Mouse (Mus musculus): Measurements from ENCODE around the gene Scand1.
A peak's percentile ranks its signal among the peaks of the same experiment; 100 is the strongest.

Gene Scand1

DNA sequence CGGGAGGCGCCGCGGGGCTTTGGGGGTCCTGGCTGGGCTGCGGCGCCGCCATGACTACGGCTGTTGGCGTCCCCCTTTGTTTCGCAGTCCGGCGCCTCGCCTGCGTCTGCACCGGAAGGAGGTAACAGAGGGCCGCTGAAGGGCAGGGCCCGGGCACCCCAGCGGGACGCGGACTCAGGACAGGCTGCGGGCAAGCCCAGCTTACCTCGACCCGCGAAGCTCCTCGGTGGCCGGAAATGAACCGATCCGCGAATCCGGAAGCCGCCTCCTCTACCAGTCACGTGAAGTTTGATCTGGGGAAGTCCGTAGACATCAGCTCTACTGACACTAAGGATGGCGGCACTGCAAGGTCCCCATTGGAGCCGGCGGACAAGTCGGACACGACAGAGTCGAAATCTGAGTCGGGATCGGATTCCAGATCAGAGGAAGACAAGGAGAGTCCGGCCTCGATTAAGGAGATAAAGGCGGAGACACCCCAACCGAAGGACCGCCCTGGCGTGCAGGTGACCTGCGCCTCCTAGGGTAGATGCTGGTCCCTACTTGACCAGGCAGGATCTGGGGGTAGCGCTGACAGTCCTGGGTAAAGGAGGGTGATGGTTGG is at the start of gene Scand1, which contains the start of gene Cnbd2:
Scand1 (minus strand) TSS at position 408 of the 601 bp plus-strand sequence.
Cnbd2 (plus strand) TSS at position 3 of the 601 bp plus-strand sequence.
- peak; percentile 87 to 88 for DNase-seq

DNA sequence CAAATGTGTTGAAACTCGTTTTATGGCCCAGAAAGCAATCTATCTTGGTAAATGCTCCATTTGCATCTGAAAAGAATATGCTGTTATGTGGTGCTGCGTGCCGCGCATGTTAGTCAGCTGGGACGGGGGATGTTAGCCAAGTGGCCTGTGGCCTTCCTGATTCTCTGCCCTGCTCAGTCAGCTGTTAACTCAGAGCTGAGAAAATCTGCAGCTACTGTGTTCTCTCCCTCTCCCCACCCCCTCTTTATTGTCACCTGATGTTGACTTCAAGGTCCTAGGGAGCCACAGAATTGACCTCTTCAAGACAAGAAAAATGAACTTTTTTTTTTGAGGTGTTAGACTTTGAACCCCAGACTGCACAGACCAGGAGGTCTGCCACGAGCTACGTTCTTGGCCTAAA is 43.5 kb upstream of the Scand1 start:
- DNase-seq, result peak; percentile 80 to 81

DNA sequence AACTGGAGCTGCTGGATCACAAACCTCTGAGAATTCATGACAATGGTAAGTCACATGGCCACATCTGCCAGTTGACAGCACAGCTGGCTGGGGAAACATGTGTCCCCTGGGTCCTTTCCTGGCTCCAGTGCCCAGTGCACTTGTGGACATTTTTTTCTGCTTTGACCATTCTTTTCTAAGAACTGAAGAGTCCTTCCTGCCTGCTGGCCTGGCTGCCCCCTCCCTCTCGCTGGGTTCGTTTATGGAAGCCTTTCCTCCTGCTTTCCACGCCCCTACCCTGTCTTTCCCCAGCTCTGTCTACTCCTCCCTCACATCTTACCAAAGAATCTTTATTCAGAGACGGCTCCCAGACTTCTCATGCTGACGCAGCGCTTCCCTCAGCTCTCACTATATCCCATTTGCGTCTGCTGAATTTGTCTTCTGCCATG is 40.8 kb upstream of the Scand1 start:
- DNase-seq, result no peak

DNA sequence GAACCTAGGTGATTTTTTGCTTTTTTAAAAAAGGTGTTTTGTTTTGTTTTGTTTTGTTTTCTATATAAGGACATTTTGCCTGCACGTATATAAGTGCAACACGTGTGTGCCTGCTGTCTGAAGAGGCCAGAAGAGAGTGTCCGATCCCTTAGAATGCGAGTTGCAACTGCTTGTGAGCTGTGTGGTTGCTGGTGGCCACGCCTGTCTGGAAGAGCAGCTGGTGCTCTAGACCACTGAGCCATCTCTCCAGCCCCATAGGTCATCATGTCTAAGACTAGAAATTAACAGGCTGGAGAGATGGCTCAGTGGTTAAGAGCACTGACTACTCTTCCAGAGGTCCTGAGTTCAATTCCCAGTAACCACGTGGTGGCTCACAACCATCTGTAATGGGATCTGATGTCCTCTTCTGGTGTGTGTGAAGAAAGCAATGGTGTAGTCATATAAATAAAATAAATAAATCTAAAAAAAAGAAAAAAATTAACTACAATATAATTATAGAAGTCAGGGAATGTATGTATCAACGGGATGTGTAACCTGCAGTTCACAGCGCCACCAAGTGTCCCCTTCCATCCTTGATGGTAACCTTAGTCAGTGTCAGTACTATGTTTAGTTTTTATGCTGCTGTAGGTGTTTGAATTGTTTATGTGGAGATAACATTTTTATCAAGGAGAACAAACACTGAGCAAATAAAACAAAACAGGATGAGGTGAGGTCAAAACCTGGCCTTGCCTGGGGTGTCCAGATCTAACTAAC is 40.1 kb upstream of the Scand1 start:
- no peak for DNase-seq

DNA sequence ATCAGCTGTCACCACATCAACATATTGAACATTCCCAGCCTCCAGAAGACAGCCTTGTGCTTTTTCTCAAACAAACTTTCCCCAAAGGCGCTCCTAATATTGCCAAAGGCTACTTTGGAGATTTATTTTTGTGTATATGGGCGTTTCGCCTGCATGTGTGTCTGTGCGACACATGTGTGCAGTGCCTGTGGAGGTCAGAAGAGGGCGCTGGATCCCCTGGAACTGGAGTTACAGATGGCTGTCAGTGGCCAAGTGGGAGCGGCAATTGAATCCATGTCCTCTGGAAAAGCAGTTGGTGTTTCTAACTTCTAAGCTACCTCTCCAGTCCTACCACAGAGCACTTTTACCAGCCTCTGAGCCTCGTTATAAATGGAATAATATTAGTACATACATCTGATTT is 38.7 kb upstream of the Scand1 start:
- peak; percentile 17 to 56 for DNase-seq

DNA sequence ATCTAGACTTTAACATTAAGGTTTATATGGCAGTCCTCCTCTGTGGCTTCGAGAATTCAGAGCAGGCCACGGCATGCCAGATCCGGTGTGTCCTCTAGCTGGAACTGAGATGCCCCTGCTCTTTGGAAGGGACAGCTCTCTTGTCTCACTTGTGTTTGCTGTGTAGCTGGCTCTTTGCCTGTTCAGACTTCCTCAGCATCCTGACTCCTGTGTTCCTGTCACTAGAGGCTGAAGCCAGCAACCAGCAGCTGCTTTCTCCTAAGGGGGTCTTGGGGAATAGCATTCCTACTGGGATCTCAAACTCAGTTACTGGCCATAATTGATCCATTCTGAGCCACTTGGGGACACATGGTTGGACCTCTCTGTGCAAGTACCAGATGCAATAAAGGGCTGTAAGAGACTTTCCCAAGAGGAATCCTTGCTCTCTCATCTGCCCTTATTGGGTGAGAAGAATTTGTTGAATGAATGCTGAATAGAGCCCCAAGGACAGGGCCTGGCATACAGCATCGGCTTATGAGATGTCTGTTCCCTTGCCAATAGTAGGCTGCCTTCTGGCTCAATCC is 36.9 kb upstream of the Scand1 start:
- DNase-seq, result peak; percentile 28 to 44

DNA sequence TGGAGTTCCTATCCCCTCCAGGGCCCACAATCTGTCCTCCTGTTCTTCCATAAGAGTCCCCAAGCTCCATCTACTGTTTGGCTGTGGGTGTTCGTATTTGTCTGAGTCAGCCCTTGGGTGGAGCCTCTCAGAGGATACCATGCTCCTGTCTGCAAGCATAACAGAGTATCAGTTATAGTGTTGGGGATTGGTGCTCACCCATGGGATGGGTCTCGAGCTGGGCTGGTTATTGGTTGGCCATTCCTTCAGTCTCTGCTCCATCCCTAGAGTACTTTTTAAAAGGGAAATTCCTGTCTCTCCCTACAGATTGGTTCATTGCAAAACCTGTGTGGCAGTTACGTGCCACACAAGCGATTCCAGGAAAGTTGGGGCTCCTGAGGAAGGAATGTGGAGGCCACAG is 36.3 kb upstream of the Scand1 start:
- DNase-seq, result no peak

DNA sequence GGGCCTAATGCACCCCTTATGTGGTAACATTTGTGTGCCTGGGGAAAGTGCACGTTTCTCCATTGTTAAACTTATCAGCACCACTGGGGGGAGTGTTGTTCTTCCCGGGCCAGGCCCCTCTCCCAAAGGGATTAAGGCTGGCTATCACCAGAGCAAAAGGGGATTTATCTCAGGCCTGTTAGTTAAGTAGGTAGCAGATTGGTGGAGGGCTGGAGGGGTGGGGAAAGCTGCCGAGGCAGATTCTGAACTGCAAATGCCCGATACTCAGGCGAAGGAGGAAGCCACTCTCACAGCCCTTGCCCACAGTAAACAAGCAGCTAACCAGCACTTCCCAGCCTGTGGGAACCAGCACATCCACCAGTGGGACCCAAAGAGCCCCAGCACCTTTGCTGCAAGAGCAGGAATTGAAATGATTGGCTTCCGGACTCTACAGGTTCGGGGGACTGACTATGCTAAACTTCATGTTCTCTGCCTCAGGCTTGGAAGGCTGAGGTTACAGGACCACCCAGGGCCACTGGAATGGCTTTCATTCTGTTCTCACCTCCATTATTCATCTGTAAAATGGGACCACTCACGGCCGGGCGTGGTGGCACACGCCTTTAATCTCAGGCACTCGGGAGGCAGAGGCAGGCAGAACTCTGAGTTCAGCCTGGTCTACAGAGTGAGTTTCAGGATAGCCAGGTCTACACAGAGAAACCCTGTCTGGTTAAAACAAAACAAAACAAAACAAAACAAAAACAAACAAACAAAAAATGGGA is 32.5 kb upstream of the Scand1 start:
- peak; percentile 70 to 72 for DNase-seq

DNA sequence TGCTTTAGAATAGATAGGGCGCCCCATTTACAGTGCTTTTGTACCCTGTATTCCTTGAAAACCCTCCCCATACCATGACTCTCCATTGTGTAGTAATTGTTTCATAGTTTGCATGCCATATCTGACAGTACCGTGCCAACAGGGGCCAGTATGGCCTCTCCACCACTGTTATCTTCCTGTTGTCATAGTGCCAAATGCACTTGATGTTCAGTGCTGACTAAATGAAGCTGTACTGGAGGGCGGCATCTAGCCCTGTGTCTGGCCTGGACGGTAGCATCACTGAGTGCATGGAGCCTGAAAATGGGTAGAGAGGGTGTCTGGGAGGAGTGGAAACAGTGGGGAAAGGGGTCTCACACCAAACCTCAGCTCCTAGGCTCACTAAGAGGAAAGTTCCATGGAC is 27.6 kb upstream of the Scand1 start:
- no peak for DNase-seq

DNA sequence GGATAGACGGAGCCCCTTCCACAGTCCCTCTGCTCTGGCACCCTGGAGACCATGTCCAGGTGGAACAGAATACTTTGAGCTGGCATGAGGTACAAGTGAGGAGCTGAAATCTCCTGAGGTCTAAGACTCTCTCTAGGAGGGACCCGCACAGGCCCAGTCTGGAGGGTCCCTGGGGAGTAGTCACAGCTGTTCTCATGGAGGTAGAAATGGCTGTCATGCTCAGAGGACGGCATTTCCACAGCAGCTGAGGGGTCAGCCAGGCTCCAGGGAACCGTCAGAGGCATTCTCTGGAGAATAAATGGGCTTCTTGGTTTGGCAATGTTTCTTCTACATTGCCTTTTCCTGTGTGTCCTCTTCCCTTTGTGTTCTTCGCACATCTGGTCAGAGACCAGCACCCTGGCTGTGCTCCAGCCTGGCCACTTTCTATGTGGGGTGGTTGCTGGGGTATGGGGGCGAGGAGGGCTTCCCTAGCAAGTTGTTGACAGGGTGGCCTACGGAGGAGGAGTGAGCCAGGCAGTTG is 19.0 kb upstream of the Scand1 start:
- DNase-seq, result no peak

DNA sequence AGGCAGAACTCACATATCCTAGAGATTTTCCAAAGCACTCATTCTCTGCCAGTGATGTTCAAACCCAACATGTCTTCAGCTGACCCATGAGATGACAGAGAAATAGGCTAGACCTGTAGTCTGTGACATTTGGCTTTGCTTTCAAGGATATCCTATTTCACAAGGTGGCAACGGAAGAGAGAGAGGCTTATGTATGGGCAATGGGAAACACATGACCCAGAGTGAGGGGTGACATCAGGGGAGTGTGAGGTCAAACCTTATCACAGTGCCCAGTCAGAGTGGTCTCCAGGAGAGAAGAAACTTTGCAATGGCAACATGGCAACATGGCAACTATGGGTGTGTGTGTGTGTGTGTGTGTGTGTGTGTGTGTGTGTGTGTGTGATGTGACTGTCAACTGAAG is 18.2 kb upstream of the Scand1 start:
- DNase-seq, result no peak

DNA sequence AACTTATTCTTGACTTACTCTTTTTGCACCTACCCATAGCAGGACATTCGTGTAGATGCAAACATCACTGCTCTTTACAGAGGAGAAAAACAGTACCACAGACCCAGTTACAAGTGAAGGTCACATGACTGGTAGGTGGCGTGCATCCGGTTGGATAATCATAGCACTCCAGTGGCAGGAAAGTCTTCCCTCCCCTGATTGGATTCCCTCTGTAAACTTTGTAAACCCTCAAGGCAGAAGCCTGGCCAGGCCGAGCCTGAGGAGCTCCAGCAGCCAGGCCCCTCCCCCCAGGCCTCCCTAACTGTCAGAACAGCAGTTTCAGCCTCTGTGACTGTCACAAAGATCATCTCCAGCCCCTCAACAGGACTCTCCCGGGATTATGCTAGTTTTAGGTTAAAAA is 12.2 kb upstream of the Scand1 start:
- DNase-seq, result no peak

DNA sequence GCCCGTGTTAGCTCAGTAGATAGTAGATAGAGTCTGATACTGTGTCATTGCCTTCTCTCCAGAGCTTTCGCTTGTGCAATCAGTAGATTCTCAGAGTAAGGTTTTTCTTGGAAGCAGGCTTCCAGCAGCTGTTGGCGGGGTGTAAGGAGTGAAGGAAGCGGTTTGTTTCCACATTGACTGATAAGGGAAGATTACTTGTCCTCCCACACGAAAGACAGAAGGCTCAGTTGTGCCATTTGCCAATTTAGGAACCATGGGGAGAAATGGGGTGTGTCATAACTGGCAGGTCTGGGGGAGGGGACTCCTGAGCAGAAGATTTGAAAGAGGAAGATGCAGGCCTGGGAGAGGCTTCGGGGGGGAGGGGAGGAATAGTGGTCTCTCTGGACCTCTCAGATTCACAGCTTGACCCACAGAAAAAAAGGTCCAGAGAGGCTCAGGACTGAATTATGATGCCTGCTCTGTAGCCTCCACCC is 11.6 kb upstream of the Scand1 start:
- DNase-seq, result no peak

DNA sequence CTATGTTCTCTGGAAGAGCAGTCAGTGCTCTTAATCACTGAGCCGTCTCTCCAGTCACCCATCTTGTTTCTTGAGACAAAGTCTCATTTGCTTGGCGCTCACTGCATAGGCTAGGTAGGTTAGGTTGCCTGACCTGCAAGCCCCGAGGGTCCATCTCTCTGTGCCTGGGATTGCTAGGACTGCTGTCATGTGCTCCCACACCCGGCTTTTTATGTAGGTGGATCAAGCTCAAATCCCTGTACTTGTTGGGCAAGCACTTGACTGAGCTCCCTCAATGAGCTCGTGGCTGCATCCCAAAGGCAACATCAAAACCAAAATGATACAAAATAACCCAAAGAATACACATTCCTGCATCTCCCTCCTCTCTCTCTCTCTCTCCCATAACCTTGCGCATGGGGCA is 9.0 kb upstream of the Scand1 start:
- DNase-seq, result no peak

DNA sequence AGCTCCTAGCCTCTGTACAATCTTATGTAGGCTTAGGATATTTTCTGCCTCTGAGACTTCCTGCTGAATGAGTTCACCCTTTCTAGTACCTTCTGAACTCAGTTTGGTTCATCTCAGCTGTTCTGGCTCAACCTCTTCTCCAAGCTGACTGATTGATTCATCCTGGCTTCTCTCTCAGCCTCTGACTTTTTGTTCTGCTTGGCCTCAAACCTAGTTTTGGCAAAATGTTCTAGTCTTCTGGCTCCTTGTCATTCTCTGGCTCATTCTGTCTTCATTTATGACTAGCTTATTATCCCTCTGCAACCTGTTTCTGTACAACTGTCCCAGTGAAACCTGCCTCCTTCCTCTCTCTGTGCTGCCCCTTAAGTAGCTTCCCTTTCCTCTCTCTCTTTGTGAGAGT is 6.0 kb upstream of the Scand1 start:
- DNase-seq, result no peak

DNA sequence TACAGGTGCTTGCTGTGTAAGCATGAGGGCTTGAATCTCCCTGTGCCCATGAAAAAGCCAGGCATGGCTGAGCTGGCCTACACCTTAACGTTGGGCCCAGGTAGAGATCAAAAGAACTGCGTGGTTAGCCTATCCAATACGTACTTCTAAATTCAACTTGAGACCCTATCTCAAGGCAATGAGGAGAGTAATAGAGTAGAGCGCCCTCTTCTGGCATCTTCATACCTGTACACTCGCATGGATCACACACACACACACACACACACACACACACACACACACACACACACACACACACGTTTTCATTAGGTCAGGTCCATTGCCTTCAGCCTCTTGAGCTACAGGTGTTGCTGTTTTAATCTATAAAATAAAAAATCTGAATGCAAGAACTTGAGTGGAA is 2.3 kb upstream of the Scand1 start:
- no peak for DNase-seq

DNA sequence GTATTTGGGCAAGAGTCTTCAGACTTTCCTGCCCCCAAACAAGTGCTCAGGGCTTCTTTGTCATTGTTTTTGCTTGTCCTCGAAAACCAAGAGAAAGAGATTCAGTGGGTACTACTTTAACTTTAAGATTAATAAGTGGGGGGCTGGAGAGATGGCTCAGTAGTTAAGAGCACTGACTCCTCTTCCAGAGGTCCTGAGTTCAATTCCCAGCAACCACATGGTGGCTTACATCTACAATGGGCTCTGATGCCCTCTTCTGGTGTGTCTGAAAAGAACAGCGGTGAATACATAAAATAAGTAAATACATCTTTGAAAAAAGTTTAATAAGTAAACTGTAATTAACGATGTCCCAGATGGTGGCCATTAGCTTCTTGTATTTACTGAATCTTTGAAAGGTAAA is 649 bp upstream of the Scand1 start:
- peak in 1 of 2 experiments; percentile 27 for DNase-seq

DNA sequence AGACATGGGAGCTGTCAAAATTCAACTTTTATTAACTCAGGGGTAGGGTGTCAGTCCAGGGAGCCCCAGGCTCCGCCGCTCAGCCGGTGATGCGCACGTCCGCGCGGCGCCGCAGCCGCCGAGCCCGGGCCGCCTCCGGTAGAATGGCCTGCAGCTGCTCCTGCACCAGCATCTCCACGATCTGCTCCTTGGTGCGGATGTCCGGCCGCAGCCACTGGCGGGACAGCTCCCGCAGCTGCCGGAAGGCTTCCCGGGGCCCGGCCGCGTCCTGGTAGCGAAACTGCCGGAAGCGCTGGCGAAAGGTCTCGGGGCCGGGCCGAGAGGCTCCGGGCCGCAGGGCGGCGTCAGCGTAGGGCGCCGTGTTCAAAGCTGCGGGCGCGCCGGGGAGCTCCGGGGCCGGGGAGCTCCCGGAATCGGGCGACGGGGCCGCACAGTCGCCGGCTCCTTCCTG is 638 bp downstream of the Scand1 start:
- peak; percentile 59 to 67 for DNase-seq

DNA sequence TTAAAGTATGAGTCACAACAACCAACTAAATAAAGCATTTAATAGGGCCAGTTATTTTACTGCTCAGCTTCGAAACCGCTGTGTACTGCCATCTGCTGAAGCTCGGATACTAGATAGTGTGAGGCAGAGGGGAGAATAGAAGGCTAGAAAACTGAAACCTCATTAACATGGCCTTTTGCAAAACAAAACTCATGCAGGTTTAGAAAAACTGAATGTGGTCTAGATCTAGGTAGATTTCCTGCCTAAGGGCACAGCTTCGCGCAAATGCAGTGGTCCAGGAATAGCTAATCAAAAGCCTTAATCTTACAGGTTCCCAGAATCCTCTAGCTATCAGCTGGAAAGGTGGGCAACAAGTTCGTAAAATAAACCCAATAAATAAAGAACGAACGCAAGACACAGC is 1.1 kb downstream of the Scand1 start:
- no peak for DNase-seq

DNA sequence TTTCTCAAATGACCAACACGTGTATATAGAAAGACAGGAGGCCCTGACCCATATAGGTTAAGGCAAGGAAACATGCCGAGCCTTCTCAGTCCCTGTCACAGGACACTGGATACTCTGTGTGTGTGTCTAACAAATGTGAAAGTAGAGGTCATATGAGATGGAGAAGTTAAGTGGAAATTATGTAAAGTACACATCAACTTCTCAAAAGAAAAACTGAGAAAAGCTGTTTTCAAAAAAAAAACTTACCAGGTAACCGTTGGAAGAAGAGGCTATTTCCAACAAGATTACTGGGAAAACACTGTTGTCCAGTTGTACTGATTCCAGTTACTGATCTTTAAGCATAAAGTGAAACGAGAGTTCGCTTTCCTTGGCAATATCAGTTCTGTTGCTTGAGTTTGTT is 1.6 kb downstream of the Scand1 start:
- no peak for DNase-seq

DNA sequence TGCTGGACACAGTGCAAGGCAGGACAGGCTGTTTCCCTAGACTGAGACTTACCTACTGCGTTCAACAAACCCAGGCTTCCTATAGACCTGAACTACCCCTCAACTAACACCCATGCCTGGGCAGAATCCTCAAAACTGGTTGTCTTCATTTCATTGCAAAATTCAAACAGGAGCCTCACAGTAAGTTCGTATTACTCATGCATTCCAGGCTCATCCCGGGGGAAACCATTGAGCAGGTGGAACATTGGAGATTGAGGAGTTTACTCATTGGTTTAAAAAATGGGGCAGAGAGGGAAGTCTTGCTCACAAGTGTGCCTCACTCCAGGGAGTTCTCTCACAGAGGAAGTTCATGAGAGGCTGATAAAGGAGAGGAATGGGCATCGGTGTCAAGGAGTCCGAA is 2.0 kb downstream of the Scand1 start:
- DNase-seq, result no peak

DNA sequence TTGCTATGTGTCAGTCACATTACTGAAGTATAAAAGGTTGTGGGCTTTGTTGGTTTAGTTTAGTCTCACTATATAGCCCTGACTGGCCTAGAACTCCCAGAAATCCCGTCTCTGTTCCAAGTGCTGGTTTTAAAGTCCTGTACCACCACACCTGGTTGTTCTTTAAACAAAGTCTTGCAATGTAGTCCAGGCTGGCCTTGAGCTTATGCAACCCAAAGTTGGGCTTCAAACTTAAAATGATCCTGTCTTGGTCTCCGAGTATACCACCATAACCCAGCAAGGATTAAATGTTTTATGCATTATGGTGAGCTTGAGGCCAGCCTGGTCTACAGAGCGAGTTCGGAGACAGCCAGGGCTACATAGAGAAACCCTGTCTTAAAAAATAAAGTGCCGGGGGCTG is 2.6 kb downstream of the Scand1 start:
- DNase-seq, result no peak

DNA sequence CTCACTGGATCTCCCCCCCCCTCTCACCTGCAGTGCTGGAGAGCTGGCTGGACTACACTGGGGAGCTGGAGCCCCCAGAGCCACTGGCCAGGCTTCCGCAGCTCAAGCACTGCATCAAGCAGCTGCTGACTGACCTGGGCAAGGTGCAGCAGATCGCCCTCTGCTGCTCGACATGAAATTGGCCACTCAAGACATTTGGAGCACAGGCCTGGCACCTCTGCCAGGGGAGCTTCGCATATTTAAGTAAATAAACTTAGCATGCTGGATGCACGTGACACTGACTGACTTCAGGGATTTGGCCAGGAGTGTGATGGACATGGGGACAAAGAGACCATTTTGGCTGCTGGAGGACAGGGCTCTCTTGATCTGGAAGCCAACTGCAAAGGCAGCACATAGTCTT is 5.2 kb downstream of the Scand1 start:
- peak; percentile 36 to 37 for DNase-seq
